Mouse (Mus musculus): ENCODE results near the gene Itgb6. TPM values are rescaled to one million over a fixed set of nuclear protein-coding genes. Genes with fewer than 3 reads are reported as not detected.

The Itgb6 gene
- total RNA-seq, 2 experiments from 2014 or later, result 5.8 to 6.0 TPM

DNA sequence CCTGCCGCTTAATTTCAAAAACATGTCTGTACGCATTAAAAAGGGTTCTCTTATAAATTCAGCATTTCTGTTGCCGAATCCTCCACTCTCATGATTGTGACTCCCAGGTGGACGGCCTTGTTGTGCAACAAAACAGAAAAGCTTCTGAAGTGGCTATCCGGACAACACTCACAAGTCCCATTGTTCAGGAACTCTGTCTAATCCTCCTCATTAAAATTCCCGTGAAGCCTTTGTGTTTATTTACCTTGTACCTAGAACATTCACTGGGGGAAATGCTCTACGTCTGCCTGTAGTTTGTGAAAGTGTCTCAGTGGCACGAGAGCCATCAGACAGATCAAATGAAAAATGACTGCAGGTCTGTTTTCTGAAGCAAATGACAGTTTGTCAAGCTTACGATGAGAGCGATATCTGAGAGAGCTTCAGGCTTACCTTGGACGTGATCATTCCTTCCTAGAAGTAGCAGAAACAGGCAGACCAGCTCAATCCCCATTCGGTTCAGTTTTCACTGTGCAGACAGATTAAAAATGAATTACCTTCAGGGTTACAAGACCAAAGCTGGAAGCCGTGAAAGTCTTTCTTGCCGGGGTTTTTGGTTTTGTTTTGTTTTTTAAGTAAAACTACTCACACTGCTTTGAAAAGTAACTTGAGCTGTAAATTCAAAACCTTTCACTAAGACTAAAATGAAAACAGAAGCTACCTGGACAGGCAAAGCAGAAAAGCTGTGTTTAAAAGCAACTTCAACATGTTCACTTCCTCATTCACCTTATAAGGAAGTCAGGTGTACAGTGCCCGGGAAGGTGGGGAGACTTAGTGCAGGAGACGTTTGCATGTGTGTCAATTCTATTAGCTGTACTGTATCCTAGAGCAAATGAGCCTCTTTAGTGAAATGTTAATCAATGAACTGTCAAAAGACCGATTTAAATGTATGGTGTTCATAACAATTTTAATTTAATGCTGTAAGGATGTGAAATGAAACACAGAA is 49.2 kb downstream of the Itgb6 start:
- DNase-seq, result no peak

DNA sequence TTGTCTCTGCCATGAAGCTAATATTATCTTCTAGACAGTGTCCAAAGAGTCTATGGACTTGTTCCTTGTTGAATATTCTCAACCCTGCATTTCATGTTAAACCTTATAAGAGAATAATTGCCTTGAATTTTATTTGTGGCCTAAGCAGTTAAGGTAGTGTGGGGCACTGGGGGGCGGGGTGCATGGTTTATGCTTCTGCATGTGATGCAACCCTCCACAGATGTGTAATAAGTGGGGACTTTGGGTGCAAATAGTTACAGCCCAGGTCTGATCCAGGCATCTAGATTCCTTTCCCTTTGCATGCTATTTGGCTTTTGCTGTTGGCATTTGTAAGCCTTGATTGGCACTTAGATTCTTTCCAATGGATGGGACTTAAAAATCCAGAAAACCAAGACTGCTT is 51.2 kb downstream of the Itgb6 start:
- no peak for DNase-seq

DNA sequence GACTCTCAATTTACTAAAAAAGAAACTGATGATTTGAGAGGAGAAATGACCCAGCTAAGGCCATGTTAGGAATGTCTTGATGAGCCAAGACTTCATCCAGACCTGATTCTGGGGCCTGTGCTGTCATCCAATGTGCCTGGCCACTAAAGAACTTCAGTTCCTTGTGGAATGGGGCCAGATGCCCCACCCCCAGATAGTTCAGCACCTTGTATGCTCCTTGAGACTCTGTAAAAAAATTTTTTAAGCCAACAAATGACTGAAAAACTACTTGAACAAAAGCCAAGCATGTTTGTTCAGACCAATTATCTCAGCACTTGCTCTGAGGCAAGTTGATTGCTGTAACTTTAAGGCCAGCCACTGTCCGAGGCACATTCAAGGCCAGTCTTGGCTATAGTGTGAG is 59.4 kb downstream of the Itgb6 start:
- no peak for DNase-seq

DNA sequence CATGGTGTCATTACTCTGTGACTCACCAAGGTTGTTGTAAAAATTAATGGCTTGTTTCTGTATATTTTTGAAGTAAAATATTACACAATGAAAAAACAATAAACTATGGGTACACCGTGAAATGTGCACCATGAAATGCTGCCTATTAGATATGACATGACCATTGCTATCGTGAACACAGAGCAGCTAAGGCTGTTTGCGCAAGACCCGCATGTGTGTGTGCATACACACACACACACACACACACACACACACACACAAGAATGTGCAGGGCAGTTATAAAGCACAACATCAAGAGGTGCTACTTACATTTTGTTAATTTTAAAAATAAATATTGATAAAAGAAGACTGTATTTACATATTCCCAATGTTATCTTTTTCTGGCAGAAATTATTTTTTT is 62.5 kb downstream of the Itgb6 start:
- DNase-seq, result no peak

GRCm38 (mm10) chr2:60658992-60659391 is 63.5 kb downstream of the Itgb6 start:
- peak; percentile 7 for DNase-seq

DNA sequence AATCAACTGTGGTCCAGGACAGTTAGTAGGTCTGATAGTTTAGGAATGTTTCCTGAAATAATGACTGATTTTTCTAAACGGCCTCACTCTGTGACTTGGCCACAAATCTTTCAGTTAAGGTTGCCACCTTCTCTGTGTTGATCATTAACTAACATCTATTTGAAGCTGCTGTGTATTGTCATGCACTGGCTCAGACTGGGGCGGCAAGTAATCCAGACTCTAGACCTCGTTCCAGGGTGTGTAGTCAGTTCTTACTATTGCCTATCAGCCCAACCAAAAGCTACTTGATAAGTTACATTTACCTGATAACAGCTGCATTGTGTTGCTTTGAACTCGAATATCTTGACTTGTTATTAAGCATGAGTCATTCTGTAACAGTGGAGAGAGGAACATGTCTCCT is 67.6 kb downstream of the Itgb6 start:
- DNase-seq, result no peak

DNA sequence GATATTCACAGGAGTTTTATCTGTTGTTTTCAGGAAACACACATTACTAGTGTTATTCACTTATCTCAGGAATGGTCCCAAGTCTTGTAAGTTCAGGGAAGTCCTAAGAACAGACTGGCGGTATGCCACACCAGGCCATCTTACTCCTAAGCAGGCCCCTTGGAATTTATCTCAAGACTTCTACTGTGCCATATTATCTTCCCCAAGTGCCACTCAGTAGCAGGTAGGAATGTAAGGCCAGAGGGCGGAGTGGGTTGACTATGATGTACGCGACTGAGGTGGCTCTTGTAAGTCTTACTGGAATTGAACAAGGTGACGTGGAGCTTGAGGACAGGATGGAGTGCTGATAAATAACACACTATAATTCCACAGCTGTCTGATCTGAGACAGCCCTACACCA is 72.3 kb downstream of the Itgb6 start:
- no peak for DNase-seq

DNA sequence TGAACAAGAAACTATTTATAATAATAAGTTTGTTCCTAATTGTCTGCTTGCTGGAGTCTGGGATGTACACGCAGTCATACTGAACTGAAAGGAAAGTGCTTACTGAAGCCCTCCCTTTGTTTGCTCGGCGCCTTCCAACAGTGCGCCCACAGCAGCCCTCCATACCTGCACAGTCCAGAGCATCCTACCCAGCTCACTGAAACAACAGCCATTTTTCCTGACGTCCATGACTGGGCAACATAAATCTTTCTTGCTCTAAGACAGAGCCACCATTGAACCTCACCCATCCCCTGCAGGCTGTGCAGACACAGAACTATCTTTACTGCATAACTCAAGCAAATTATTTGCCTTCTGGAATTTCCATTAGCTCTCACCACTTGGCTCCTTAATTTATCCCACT is 74.8 kb downstream of the Itgb6 start:
- DNase-seq, result no peak

- DNase-seq, result no peak
Measured at GRCm38 (mm10) chr2:60646583-60646982, 75.9 kb downstream of the Itgb6 start.

GRCm38 (mm10) chr2:60643406-60643805 is 79.0 kb downstream of the Itgb6 start:
- no peak for DNase-seq

DNA sequence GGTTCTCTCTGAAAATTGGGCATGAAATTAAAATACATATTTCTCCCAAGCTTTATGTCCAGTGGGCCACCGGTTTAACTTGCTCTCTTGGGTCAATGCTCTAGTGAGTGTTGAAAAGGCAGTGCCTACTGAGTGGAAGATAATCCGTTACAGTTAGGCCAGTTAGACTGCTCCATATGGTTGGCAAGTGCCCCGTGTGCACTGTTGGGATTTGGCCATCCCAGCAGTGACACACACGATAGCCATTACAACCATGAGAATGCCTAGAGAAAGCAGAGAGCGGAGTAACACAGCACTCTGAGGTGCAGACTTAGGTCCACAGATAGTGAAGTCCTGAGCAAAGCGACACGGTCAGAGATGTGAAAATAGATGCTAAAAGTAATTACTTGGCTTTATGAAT is 79.8 kb downstream of the Itgb6 start:
- no peak for DNase-seq

DNA sequence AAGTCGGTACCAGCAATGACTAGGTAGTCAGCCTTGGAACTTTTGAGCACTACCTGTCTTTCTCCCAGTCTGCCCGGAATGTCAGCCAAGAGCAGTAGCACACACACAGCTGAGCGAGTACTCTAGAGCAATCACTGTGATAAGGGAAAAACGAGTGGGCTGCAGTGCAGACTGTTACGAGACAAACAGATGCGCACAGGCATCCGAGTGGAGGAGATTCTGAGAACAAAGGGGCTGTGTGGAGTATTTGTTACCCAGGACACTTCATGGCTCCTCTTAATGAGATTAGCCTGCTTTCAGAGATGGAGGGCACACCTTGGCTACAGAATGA is 82.1 kb downstream of the Itgb6 start:
- no peak for DNase-seq

- DNase-seq, result peak; percentile 17
Measured at GRCm38 (mm10) chr2:60639617-60640341, 82.7 kb downstream of the Itgb6 start.

- no peak for DNase-seq
Measured at GRCm38 (mm10) chr2:60636910-60637761, 85.3 kb downstream of the Itgb6 start.

GRCm38 (mm10) chr2:60636481-60636880 is 86.0 kb downstream of the Itgb6 start:
- no peak for DNase-seq

DNA sequence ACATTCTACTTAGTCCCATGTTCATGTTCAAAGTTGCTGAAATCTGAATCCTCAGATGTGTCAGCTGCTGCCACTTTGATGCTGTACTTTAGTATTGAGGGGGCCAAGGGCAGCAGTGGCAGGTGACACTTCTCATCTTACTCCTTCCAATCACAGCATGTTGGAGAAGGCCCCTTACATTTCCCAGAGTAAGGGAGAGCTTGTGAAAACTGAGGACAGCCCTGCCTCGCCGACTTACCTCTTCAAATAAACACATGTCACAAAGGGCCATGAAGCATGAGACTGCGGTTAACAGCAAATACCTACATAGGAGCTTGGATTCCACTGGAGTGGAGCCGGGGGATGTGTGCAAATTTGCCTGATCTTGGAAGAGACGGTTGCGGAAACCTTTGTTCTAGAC is 86.4 kb downstream of the Itgb6 start:
- DNase-seq, result no peak

DNA sequence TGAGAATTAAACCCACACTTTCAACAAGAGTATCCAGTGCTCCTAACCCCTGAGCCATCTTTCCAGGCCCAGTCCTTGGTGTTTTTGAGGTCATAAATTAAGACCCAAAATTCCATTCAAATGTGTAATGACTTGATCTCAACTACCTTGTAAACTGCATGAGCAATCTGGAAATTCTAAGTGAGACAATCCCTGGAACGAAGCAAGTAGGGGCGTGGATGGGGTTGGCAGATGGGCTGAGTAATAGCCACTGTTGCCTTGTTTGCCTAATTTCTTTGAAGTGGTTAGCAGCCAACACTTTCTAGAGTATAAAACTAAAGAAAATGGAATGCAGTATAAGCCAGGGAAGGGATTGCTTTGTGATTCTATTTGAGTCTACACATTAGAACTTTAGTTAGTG is 89.7 kb downstream of the Itgb6 start:
- no peak for DNase-seq

DNA sequence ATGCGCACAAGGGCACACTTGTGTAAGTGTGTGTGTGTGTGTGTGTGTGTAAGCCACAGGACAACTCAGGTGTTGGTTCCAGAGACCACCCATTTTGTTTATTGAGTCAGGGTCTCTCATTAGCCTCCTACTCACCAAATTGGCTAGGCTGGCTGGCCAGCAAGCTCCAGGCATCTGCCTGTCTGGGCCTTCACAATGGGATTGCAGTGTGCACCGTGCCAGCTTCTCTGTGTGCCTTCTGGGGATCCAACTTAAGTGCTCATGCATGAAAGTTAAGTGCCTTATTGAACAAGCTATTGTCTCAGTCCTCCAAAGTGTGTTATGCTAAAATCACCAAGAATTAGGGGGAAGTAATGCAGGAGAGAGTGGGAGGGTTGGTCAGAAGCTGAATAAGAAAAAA is 92.1 kb downstream of the Itgb6 start:
- DNase-seq, result no peak

DNA sequence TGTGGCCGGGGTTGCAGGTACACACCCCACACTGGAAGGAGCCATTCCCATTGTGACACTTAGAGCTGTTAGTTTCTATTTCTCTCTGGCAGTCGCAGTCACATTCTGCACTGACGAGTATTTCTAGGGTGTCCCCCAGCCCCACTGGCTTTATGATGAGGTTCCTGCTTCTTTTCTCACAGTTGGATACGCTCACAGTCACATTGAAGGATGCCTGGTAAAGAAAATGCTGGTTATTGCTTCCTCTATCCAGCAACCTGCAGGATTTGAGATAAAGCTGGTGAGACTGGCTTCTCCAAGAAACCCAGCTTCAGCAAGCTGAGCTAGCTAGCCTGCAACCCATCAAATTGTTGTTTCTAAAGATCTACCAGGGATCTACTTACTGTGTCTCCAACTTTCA is 94.5 kb downstream of the Itgb6 start:
- DNase-seq, result no peak

DNA sequence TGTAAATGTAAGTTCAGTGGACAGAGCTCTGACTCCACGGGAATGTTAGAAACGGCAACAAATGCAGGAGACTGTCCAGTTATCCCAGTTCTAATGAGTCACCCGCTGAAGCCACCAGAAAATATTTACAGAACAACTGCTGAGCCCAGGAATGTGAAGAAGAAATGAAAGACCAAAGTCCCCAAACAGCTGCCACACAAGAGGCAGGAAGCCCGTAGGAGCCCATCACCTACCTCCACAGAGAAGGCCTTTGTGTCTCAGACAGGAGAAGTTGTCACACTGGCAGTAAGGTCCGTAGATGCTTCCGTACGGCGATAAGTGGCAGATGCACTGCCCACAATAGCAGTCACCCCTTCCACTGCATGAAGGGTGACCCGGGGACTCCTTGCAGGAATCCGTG is 94.9 kb downstream of the Itgb6 start:
- DNase-seq, result no peak

- no peak for DNase-seq
Measured at GRCm38 (mm10) chr2:60625766-60626165, 96.7 kb downstream of the Itgb6 start.

- no peak for DNase-seq
Measured at GRCm38 (mm10) chr2:60622161-60622560, 100.3 kb downstream of the Itgb6 start.

DNA sequence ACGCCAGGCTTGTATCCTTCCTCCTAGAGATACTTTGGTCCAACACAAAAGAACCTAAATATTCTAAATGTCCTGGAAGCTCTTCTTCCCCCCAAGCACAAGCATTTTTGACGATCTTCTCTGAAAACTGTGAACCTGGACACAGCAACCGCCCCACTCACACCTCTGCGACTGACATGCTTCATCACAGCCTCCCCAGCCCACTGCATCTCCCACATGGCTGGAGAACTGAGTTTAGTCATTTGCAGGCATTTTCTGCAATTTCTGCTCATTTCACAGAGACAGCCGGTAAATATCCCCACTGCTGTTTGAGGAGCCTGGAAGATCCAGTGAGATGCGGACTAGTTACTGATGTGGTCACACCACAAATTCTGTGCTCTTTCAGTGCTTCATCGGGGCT is 107.7 kb downstream of the Itgb6 start:
- DNase-seq, result no peak
